Mouse (Mus musculus): ENCODE measurements around the gene Nav2. TPM values are rescaled to one million over a fixed set of nuclear protein-coding genes. Genes with fewer than 3 reads are reported as not detected.

Nav2 gene
- polyA plus RNA-seq, 1 experiment = 51.7 TPM

DNA sequence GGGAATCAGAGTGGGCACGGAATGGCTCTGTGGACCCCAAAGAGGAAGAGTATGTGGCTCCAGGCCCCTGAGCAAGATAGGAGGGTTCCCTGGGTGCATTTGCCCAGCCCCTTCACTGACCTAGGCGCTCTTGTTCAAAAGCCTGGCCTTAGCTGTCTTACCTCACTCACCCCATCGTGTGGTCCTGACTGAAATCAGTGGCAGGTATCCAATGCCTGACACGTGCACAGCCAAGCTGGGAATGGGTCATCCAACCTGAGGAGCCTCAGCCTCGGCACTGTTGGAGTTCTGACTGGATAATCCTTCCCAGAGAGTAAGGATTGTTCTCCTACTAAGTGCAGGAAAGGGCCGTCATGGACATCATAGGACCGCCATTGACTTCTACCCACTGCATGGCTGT is 485.3 kb downstream of the Nav2 start:
- no peaks in the 10 kb centered on the region for H3K27me3 ChIP-seq (ENCODE audit: control insufficient read depth, insufficient read depth, low read length, poor library complexity, severe bottlenecking)
- no peak overlapping the region for H3K9ac ChIP-seq (ENCODE audit: low read depth, poor library complexity, severe bottlenecking)
- no peak overlapping the region for H3K27ac ChIP-seq (ENCODE audit: insufficient read depth, low read length)
- H3K9me3 ChIP-seq (replicated peaks; ENCODE audit: control insufficient read depth, insufficient read depth, low read length, poor library complexity, severe bottlenecking) = no peaks in the 10 kb centered on the region
- TF ChIP-seq POLR2A (IDR thresholded peaks at IDR 0.05; ENCODE audit: insufficient read depth, low read length) = no peak
- no peak for TF ChIP-seq CTCF (IDR thresholded peaks at IDR 0.05; ENCODE audit: low read depth, low read length)
- no peak for TF ChIP-seq EP300 (IDR thresholded peaks at IDR 0.05; ENCODE audit: insufficient read depth, low read depth, low read length)
- H3K36me3 ChIP-seq (ENCODE audit: control insufficient read depth, insufficient read depth, low read length, poor library complexity, severe bottlenecking) = no peaks in the 10 kb centered on the region
- no peak overlapping the region for H3K4me3 ChIP-seq (ENCODE audit: low read depth, low read length)
- H3K4me1 ChIP-seq (ENCODE audit: control insufficient read depth, insufficient read depth, low read length) = peaks cover 2% of the 10 kb centered on the region

DNA sequence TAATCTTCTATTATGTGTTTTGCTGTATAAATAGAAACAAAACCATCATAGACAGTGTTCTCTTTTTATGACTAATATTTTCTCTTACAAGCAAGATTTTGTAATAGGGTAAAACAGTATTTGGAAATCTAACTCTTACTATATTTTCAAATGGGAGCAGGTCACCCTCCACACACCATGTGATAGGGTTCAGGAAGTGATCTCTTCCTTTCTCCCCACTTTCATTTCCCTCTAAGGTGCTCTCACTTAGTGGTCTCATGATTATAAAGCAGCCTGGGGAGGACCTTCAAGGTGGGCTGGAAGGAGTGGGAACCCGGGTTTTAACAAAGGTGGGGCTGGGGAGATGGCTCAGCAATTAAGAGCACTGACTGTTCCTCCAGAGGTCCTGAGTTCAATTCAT is 487.7 kb downstream of the Nav2 start:
- Histone ChIP-seq H3K9ac (ENCODE audit: low read depth, poor library complexity, severe bottlenecking) (no peak overlapping the region), H3K27ac (ENCODE audit: insufficient read depth, low read length) (no peak overlapping the region), H3K36me3 (ENCODE audit: control insufficient read depth, insufficient read depth, low read length, poor library complexity, severe bottlenecking) (no peaks in the 10 kb centered on the region), H3K9me3 (replicated peaks; ENCODE audit: control insufficient read depth, insufficient read depth, low read length, poor library complexity, severe bottlenecking) (no peaks in the 10 kb centered on the region), H3K4me1 (ENCODE audit: control insufficient read depth, insufficient read depth, low read length) (peaks cover 2% of the 10 kb centered on the region), H3K4me3 (ENCODE audit: low read depth, low read length) (no peak overlapping the region), H3K27me3 (ENCODE audit: control insufficient read depth, insufficient read depth, low read length, poor library complexity, severe bottlenecking) (no peaks in the 10 kb centered on the region)
- TF ChIP-seq EP300 (IDR thresholded peaks at IDR 0.05; ENCODE audit: insufficient read depth, low read depth, low read length) (no peak), POLR2A (IDR thresholded peaks at IDR 0.05; ENCODE audit: insufficient read depth, low read length) (no peak), CTCF (IDR thresholded peaks at IDR 0.05; ENCODE audit: low read depth, low read length) (no peak)

DNA sequence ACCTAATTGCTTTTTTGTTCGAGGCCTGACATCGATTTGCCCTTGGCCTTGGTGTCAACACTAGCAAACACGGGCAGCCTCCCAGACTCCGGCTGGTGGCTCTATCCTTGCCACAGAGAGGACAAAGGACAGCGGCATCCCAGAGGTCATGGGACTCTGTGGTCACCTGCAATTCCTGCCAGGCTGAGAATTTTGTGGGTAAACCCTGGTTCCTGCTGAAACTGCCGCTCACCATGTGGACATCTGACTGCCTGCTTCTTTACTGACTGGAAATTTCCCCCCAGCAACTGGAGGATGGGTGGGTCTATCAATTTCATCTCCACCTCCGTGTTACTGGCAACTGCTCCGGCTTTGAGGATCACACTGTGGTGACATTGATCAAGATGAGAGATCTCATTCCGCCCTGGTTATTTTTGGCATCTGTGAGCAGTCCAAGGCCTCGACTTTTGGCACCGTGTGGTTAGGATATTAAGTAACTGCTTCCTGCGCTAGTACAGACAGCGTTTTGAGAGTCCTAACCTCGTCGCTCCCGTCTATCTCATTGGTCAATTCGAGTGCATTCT is 489.0 kb downstream of the Nav2 start:
- no peaks in the 10 kb centered on the region for H3K36me3 ChIP-seq (ENCODE audit: control insufficient read depth, insufficient read depth, low read length, poor library complexity, severe bottlenecking)
- H3K9ac ChIP-seq (ENCODE audit: low read depth, poor library complexity, severe bottlenecking) = no peak overlapping the region
- no peaks in the 10 kb centered on the region for H3K9me3 ChIP-seq (replicated peaks; ENCODE audit: control insufficient read depth, insufficient read depth, low read length, poor library complexity, severe bottlenecking)
- H3K27me3 ChIP-seq (ENCODE audit: control insufficient read depth, insufficient read depth, low read length, poor library complexity, severe bottlenecking) = no peaks in the 10 kb centered on the region
- H3K4me3 ChIP-seq (ENCODE audit: low read depth, low read length) = no peak overlapping the region
- TF ChIP-seq POLR2A (IDR thresholded peaks at IDR 0.05; ENCODE audit: insufficient read depth, low read length) (no peak), CTCF (IDR thresholded peaks at IDR 0.05; ENCODE audit: low read depth, low read length) (no peak), EP300 (IDR thresholded peaks at IDR 0.05; ENCODE audit: insufficient read depth, low read depth, low read length) (no peak)
- H3K4me1 ChIP-seq (ENCODE audit: control insufficient read depth, insufficient read depth, low read length) = peaks cover 1% of the 10 kb centered on the region
- H3K27ac ChIP-seq (ENCODE audit: insufficient read depth, low read length) = no peak overlapping the region

DNA sequence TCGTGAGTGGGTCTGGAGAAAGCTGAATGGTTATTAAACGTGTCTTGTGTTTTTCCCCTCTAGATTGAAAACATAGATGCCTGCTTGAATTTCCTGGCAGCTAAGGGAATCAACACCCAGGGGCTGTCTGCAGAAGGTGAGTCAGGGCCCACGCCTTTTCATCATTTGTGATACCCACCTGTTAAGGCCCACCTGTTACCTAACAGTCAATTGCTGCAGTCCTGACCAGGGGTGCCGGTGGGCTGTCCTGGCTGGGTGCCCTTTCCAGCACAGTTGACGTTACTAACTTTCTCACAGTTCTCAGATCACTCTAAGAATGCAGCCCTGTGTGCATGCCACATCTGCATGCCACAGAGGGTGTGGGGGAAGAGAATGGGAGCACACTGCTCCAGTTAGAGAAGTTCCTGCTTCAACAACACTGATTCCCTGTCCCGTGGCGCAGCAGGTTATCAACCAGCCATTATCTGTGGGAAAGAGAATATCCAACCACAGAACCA is 489.6 kb downstream of the Nav2 start:
- H3K36me3 ChIP-seq (ENCODE audit: control insufficient read depth, insufficient read depth, low read length, poor library complexity, severe bottlenecking) = no peaks in the 10 kb centered on the region
- H3K9ac ChIP-seq (ENCODE audit: low read depth, poor library complexity, severe bottlenecking) = no peak overlapping the region
- TF ChIP-seq POLR2A (IDR thresholded peaks at IDR 0.05; ENCODE audit: insufficient read depth, low read length) (no peak), CTCF (IDR thresholded peaks at IDR 0.05; ENCODE audit: low read depth, low read length) (no peak), EP300 (IDR thresholded peaks at IDR 0.05; ENCODE audit: insufficient read depth, low read depth, low read length) (no peak)
- H3K4me1 ChIP-seq (ENCODE audit: control insufficient read depth, insufficient read depth, low read length) = no peaks in the 10 kb centered on the region
- H3K27me3 ChIP-seq (ENCODE audit: control insufficient read depth, insufficient read depth, low read length, poor library complexity, severe bottlenecking) = no peaks in the 10 kb centered on the region
- H3K27ac ChIP-seq (ENCODE audit: insufficient read depth, low read length) = no peak overlapping the region
- no peaks in the 10 kb centered on the region for H3K9me3 ChIP-seq (replicated peaks; ENCODE audit: control insufficient read depth, insufficient read depth, low read length, poor library complexity, severe bottlenecking)
- no peak overlapping the region for H3K4me3 ChIP-seq (ENCODE audit: low read depth, low read length)

DNA sequence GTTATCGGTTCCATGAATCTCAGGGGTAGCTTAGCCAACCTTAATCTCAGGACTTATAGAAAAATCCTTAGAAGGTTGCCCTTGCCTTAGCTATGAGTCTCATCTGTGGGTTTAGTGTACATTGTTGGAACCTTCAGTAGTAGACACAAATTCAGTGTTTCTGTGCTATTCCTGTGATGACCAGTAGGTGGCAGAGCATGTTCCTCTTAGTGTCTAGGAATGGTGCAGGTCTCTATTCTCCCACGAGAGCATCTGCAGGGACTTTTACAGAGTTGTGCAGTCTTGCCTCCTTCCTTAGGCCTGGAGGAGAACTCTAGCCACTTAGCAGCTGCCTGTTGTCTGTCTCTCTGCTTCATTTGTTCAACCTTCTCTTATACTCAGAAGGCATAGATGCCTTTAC is 490.8 kb downstream of the Nav2 start:
- Histone ChIP-seq H3K9ac (ENCODE audit: low read depth, poor library complexity, severe bottlenecking) (no peak overlapping the region), H3K36me3 (ENCODE audit: control insufficient read depth, insufficient read depth, low read length, poor library complexity, severe bottlenecking) (no peaks in the 10 kb centered on the region), H3K27me3 (ENCODE audit: control insufficient read depth, insufficient read depth, low read length, poor library complexity, severe bottlenecking) (no peaks in the 10 kb centered on the region), H3K4me3 (ENCODE audit: low read depth, low read length) (no peak overlapping the region), H3K27ac (ENCODE audit: insufficient read depth, low read length) (no peak overlapping the region), H3K4me1 (ENCODE audit: control insufficient read depth, insufficient read depth, low read length) (no peaks in the 10 kb centered on the region), H3K9me3 (replicated peaks; ENCODE audit: control insufficient read depth, insufficient read depth, low read length, poor library complexity, severe bottlenecking) (no peaks in the 10 kb centered on the region)
- TF ChIP-seq POLR2A (IDR thresholded peaks at IDR 0.05; ENCODE audit: insufficient read depth, low read length) (no peak), EP300 (IDR thresholded peaks at IDR 0.05; ENCODE audit: insufficient read depth, low read depth, low read length) (no peak), CTCF (IDR thresholded peaks at IDR 0.05; ENCODE audit: low read depth, low read length) (peak; percentile 36)

DNA sequence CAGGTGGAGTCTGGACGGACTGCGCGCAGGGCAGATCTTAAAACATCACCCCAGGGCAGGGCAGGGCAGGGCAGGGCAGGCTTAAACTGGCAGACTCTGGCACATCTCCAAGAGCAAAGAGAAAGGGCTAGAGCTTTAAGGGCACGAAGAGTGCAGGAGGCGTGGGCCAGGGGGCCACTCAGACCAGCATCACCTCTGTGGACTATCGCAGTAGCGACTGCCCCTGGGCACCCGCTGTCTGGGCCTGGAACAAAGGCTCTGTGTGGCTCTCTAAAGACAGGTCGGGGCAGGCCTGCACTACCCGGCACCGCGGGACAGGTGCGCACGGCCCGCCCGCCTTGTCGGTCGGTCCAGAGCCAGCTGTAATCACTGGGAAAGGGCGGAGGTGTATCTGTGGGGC is 491.9 kb downstream of the Nav2 start:
- no peaks in the 10 kb centered on the region for H3K36me3 ChIP-seq (ENCODE audit: control insufficient read depth, insufficient read depth, low read length, poor library complexity, severe bottlenecking)
- peak overlapping the region; percentile 62 for H3K4me3 ChIP-seq (ENCODE audit: low read depth, low read length)
- H3K9ac ChIP-seq (ENCODE audit: low read depth, poor library complexity, severe bottlenecking) = peak overlapping the region; percentile 12; the same call in 1 of the 2 replicates
- H3K9me3 ChIP-seq (replicated peaks; ENCODE audit: control insufficient read depth, insufficient read depth, low read length, poor library complexity, severe bottlenecking) = no peaks in the 10 kb centered on the region
- no peaks in the 10 kb centered on the region for H3K4me1 ChIP-seq (ENCODE audit: control insufficient read depth, insufficient read depth, low read length)
- no peak overlapping the region for H3K27ac ChIP-seq (ENCODE audit: insufficient read depth, low read length)
- no peak for TF ChIP-seq EP300 (IDR thresholded peaks at IDR 0.05; ENCODE audit: insufficient read depth, low read depth, low read length)
- TF ChIP-seq CTCF (IDR thresholded peaks at IDR 0.05; ENCODE audit: low read depth, low read length) = no peak
- no peak for TF ChIP-seq POLR2A (IDR thresholded peaks at IDR 0.05; ENCODE audit: insufficient read depth, low read length)
- H3K27me3 ChIP-seq (ENCODE audit: control insufficient read depth, insufficient read depth, low read length, poor library complexity, severe bottlenecking) = no peaks in the 10 kb centered on the region

All from ES-Bruce4 (cell line).